Mouse (Mus musculus): ENCODE results near the gene Kat5.

- TF ChIP-seq CTCF (IDR thresholded peaks at IDR 0.05) (no peak), EP300 (IDR thresholded peaks at IDR 0.05) (no peak)
These were observed 39.4 kb downstream of the Kat5 start for GRCm38 (mm10) chr19:5570353-5571246.

Measured in lung, postnatal 0 days (tissue).